Mouse (Mus musculus): ENCODE results near the gene Nedd4. TPM values are rescaled to one million over a fixed set of nuclear protein-coding genes. Genes with fewer than 3 reads are reported as not detected.

The Nedd4 gene
- polyA plus RNA-seq, 1 experiment from 2014 or later = 555 TPM

DNA sequence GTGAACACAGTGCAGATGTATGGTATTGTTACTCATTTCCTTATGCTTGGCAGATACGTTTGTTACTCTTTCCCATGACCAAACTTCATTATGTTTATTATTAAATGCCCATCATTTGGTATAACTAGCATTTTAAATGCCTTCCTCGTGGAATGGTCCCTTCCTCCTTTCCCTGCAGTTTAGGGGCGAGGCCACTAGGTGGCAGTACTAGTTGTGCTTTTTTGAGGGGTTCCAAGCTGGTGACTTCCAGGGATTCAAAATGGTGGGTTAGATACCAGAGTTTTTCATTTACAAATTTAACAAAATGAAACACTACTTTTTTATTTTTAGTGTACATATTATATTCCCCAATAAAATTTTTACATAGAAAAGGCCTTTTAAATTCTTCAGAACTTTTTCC lies 71.8 kb downstream of the Nedd4 start:
- peaks cover 71% of the 10 kb centered on the region for H3K36me3 ChIP-seq (ENCODE audit: control insufficient read depth, insufficient read depth, low read length)
- H3K27ac ChIP-seq (ENCODE audit: low read depth, low read length) = no peak overlapping the region
- no peak overlapping the region for H3K4me2 ChIP-seq
- H3K9ac ChIP-seq (ENCODE audit: low read depth, low read length) = no peak overlapping the region
- no peaks in the 10 kb centered on the region for H3K9me3 ChIP-seq (replicated peaks; ENCODE audit: control insufficient read depth, low read length)
- H3K27me3 ChIP-seq (ENCODE audit: control insufficient read depth, insufficient read depth, low read length) = no peaks in the 10 kb centered on the region
- H3K4me3 ChIP-seq (ENCODE audit: low read depth, low read length) = no peak overlapping the region
- no peak for ATAC-seq (replicated peaks; ENCODE audit: insufficient number of reproducible peaks, low FRiP score, low TSS enrichment)
- H3K4me1 ChIP-seq (ENCODE audit: control insufficient read depth, insufficient read depth, low read length) = no peaks in the 10 kb centered on the region
- 43% methylated on average over 3 of the region's 3 CpGs for WGBS (ENCODE audit: insufficient replicate concordance)

DNA sequence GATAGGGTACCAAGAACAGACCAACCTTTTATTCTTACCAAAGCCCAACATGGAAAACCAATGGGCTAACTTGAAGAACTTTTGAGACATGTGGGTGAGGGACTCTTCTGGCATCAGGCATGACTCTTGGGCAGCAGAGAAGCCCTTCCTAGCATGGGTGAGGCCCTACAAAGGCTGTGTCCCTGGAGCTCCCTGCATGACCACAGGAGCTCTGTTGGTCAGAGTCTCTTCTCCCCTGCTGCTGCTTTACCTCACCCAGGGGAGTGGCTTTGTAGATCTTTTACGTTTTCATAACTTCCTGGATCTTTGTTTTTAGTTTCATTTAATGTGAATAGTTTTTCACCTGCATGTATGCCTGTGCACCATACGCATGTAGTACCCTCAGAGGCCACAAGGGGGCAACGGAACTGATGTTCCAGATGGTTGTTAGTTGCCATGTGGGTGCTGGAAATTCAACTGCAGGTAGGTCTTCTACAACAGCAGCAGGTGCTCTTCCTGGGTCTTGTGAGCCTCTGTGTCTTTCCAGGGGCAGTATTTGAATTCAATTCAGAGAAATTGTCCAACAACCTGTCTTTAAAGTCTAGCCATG lies 73.8 kb downstream of the Nedd4 start:
- Histone ChIP-seq H3K4me2 (no peak overlapping the region), H3K4me3 (ENCODE audit: low read depth, low read length) (no peak overlapping the region), H3K36me3 (ENCODE audit: control insufficient read depth, insufficient read depth, low read length) (peaks cover 77% of the 10 kb centered on the region), H3K27me3 (ENCODE audit: control insufficient read depth, insufficient read depth, low read length) (no peaks in the 10 kb centered on the region), H3K4me1 (ENCODE audit: control insufficient read depth, insufficient read depth, low read length) (no peaks in the 10 kb centered on the region), H3K9me3 (replicated peaks; ENCODE audit: control insufficient read depth, low read length) (no peaks in the 10 kb centered on the region), H3K9ac (ENCODE audit: low read depth, low read length) (no peak overlapping the region), H3K27ac (ENCODE audit: low read depth, low read length) (no peak overlapping the region)
- 68% methylated on average over 3 of the region's 3 CpGs for WGBS (ENCODE audit: insufficient replicate concordance)
- ATAC-seq (replicated peaks; ENCODE audit: insufficient number of reproducible peaks, low FRiP score, low TSS enrichment) = no peak

DNA sequence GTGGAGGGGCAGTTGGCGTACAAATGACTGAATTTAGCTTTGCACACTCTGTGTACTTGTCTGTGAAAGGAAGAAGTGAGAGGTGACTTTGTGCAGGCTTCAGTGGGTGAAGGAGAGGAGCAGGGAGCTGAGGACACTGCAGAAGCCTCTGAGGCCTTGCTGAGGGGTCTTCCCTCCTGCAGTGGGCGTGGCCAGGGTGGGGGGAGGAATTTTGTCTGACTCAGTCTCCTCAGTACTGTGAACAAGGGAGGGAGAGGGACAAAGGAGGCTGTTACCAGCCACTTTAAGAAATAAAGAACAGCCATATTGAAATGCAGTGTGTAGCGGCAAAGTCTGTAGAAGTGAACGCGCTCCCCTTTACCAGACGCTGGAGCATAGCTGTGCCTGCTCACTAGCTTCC lies 79.1 kb downstream of the Nedd4 start:
- H3K9ac ChIP-seq (ENCODE audit: low read depth, low read length) = no peak overlapping the region
- H3K36me3 ChIP-seq (ENCODE audit: control insufficient read depth, insufficient read depth, low read length) = peaks cover 87% of the 10 kb centered on the region
- no peak overlapping the region for H3K4me2 ChIP-seq
- WGBS (ENCODE audit: insufficient replicate concordance) = 93% methylated on average over 6 of the region's 6 CpGs
- no peak for ATAC-seq (replicated peaks; ENCODE audit: insufficient number of reproducible peaks, low FRiP score, low TSS enrichment)
- no peak overlapping the region for H3K27ac ChIP-seq (ENCODE audit: low read depth, low read length)
- no peaks in the 10 kb centered on the region for H3K27me3 ChIP-seq (ENCODE audit: control insufficient read depth, insufficient read depth, low read length)
- no peak overlapping the region for H3K4me3 ChIP-seq (ENCODE audit: low read depth, low read length)
- H3K4me1 ChIP-seq (ENCODE audit: control insufficient read depth, insufficient read depth, low read length) = no peaks in the 10 kb centered on the region
- H3K9me3 ChIP-seq (replicated peaks; ENCODE audit: control insufficient read depth, low read length) = no peaks in the 10 kb centered on the region

DNA sequence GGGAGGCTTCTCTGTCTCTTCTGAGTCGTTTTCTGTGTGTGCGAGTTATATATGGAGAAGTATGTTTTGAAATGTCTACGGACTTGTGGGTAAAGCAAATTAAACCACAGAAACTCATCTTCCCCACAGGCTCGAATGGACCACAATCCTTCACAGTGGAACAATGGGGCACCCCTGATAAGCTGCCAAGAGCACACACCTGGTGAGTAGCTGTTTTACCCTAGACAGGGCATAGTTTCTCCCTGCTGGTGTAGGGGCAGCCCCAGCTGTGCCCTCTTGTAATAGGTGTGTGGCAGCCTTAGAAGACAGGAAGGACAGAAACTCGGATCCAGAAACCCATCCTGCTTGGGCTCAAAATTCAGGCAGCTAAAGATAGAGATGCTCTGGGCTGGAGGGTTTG lies 84.1 kb downstream of the Nedd4 start:
- H3K36me3 ChIP-seq (ENCODE audit: control insufficient read depth, insufficient read depth, low read length) = peaks cover 61% of the 10 kb centered on the region

DNA sequence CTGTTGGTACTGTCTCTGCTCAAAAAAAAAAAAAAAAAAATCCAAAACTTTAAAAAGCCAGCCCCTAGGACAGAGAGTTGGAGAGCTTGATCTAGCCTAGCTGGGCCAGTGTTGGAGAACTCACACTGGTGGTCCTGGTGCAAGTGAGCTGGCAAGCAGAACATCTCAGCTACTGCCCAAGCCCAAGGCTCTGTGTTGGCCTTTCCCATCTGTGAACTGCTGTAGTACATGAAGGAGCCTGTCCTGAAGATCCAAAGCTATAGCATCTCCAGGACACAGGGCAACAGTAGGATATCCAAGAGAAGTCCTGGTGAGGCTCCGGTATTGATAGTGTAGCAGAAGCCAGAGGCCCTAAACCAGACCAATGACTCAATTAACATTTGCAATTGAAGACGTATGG lies 88.1 kb downstream of the Nedd4 start:
- Histone ChIP-seq H3K4me1 (ENCODE audit: control insufficient read depth, insufficient read depth, low read length) (0 out of 2 replicates have a peak, but pooled peaks cover 2% of the 10 kb centered on the region), H3K9me3 (replicated peaks; ENCODE audit: control insufficient read depth, low read length) (no peaks in the 10 kb centered on the region), H3K9ac (ENCODE audit: low read depth, low read length) (no peak overlapping the region), H3K4me3 (ENCODE audit: low read depth, low read length) (no peak overlapping the region), H3K36me3 (ENCODE audit: control insufficient read depth, insufficient read depth, low read length) (peaks cover 26% of the 10 kb centered on the region), H3K4me2 (no peak overlapping the region), H3K27me3 (ENCODE audit: control insufficient read depth, insufficient read depth, low read length) (no peaks in the 10 kb centered on the region), H3K27ac (ENCODE audit: low read depth, low read length) (no peak overlapping the region; the same call in 1 of the 2 replicates)
- no peak for ATAC-seq (replicated peaks; ENCODE audit: insufficient number of reproducible peaks, low FRiP score, low TSS enrichment)
- 66% methylated on average over 2 of the region's 2 CpGs for WGBS (ENCODE audit: insufficient replicate concordance)

More for the DNA sequence above, 84.1 kb downstream of the Nedd4 start:
- Histone ChIP-seq H3K27me3 (ENCODE audit: control insufficient read depth, insufficient read depth, low read length) (no peaks in the 10 kb centered on the region), H3K4me3 (ENCODE audit: low read depth, low read length) (no peak overlapping the region), H3K9ac (ENCODE audit: low read depth, low read length) (no peak overlapping the region), H3K4me1 (ENCODE audit: control insufficient read depth, insufficient read depth, low read length) (no peaks in the 10 kb centered on the region), H3K27ac (ENCODE audit: low read depth, low read length) (no peak overlapping the region), H3K4me2 (no peak overlapping the region), H3K9me3 (replicated peaks; ENCODE audit: control insufficient read depth, low read length) (no peaks in the 10 kb centered on the region)
- ATAC-seq (replicated peaks; ENCODE audit: insufficient number of reproducible peaks, low FRiP score, low TSS enrichment) = no peak
- 83% methylated on average over 5 of the region's 5 CpGs for WGBS (ENCODE audit: insufficient replicate concordance)

DNA sequence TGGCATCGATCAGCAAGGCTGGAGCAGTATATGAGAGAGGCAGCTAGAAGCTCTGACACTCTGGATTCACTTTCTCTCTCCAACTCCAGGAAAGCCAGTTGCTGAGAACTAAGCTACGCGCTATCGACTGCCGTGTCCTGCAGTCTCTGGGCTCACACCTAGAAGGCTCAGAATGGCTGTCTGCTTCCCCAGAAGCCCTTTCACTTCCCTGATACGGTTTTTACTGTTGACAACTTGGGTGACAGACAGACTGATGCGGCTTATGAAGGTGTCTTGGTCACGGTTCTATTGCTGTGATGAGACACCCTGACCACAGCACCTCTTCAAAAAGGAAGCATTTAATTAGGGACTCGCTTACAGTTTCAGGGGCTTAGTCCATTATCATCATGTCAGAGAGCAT lies 90.5 kb downstream of the Nedd4 start:
- Histone ChIP-seq H3K27ac (ENCODE audit: low read depth, low read length) (no peak overlapping the region), H3K9me3 (replicated peaks; ENCODE audit: control insufficient read depth, low read length) (no peaks in the 10 kb centered on the region), H3K27me3 (ENCODE audit: control insufficient read depth, insufficient read depth, low read length) (no peaks in the 10 kb centered on the region), H3K36me3 (ENCODE audit: control insufficient read depth, insufficient read depth, low read length) (peaks cover 9% of the 10 kb centered on the region), H3K9ac (ENCODE audit: low read depth, low read length) (no peak overlapping the region; the same call in 1 of the 2 replicates), H3K4me3 (ENCODE audit: low read depth, low read length) (no peak overlapping the region), H3K4me2 (no peak overlapping the region), H3K4me1 (ENCODE audit: control insufficient read depth, insufficient read depth, low read length) (0 out of 2 replicates have a peak, but pooled peaks cover 2% of the 10 kb centered on the region)
- WGBS (ENCODE audit: insufficient replicate concordance) = 47% methylated on average over 9 of the region's 9 CpGs
- ATAC-seq (replicated peaks; ENCODE audit: insufficient number of reproducible peaks, low FRiP score, low TSS enrichment) = no peak

DNA sequence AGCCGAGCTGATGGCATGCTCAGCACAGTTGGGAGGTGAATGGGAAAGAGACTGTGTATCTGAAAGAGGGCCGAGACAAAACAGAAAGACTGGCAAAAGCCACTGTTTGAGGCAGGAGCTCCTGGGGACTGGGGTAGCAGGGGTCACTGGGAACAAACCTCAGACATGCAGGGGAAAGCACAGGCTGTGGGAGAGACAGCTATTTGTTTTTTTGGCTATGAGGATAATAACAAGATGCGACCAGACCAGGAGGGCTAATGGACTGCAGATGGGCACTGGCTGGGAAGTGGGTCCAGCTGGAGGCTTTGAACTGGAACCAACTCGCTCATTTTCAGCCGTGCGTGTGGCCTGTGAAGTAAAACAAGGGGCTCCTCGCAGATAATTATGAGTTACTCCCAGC lies 91.6 kb downstream of the Nedd4 start:
- WGBS (ENCODE audit: insufficient replicate concordance) = 27% methylated on average over 7 of the region's 7 CpGs
- Histone ChIP-seq H3K27me3 (ENCODE audit: control insufficient read depth, insufficient read depth, low read length) (no peaks in the 10 kb centered on the region), H3K9ac (ENCODE audit: low read depth, low read length) (no peak overlapping the region), H3K36me3 (ENCODE audit: control insufficient read depth, insufficient read depth, low read length) (peaks cover 3% of the 10 kb centered on the region), H3K4me1 (ENCODE audit: control insufficient read depth, insufficient read depth, low read length) (peaks cover 5% of the 10 kb centered on the region; the same call in 1 of the 2 replicates), H3K9me3 (replicated peaks; ENCODE audit: control insufficient read depth, low read length) (no peaks in the 10 kb centered on the region), H3K4me2 (no peak overlapping the region), H3K4me3 (ENCODE audit: low read depth, low read length) (no peak overlapping the region), H3K27ac (ENCODE audit: low read depth, low read length) (no peak overlapping the region)
- ATAC-seq (replicated peaks; ENCODE audit: insufficient number of reproducible peaks, low FRiP score, low TSS enrichment) = no peak

DNA sequence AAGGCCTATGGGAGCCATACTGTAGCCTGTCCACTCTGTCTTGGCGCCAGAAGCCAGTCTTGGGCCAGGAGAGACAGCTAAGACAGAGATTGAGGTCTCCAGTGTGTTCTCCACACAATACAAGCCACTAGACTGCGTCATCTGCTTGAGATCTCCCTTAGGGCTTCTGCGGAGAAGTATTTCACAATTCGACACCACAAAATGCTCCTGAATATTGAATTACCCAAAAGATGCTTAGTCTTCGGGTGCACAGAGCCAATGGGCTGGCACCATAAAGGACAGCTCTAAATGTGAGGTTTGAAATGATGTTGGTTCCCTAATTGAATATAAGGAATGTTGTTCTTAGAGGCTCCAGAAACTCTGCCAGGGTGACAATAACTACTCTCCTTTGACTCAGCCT lies 95.0 kb downstream of the Nedd4 start:
- H3K27me3 ChIP-seq (ENCODE audit: control insufficient read depth, insufficient read depth, low read length) = no peaks in the 10 kb centered on the region
- peaks cover 7% of the 10 kb centered on the region; the same call in 1 of the 2 replicates for H3K4me1 ChIP-seq (ENCODE audit: control insufficient read depth, insufficient read depth, low read length)
- H3K9ac ChIP-seq (ENCODE audit: low read depth, low read length) = no peak overlapping the region
- no peaks in the 10 kb centered on the region for H3K9me3 ChIP-seq (replicated peaks; ENCODE audit: control insufficient read depth, low read length)
- no peak for ATAC-seq (replicated peaks; ENCODE audit: insufficient number of reproducible peaks, low FRiP score, low TSS enrichment)
- H3K36me3 ChIP-seq (ENCODE audit: control insufficient read depth, insufficient read depth, low read length) = no peaks in the 10 kb centered on the region
- no peak overlapping the region for H3K27ac ChIP-seq (ENCODE audit: low read depth, low read length)
- 79% methylated on average over 5 of the region's 5 CpGs for WGBS (ENCODE audit: insufficient replicate concordance)
- no peak overlapping the region for H3K4me2 ChIP-seq
- H3K4me3 ChIP-seq (ENCODE audit: low read depth, low read length) = no peak overlapping the region

DNA sequence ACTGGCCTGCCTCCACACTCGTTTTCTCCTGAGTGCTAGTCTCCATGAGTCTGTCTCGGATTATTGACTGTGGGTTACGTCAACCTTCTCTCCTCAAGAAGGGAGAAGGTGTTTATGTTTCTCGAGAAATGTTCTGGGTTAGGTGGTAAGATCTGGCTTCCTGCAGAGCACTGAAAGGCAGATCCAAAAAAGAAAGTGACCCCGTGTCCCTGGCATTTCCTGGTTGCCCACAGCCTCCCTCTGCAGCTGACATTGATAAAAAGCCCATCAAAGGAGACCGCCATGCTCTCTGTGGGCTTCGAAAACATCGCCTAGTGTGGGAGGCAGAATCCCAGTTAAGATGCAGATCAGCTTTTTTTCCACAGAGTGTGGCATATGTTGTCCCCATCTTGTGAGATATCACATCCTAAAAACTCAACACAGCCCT lies 96.6 kb downstream of the Nedd4 start:
- Histone ChIP-seq H3K27ac (ENCODE audit: low read depth, low read length) (no peak overlapping the region), H3K36me3 (ENCODE audit: control insufficient read depth, insufficient read depth, low read length) (no peaks in the 10 kb centered on the region)
- 29% methylated on average over 8 of the region's 8 CpGs for WGBS (ENCODE audit: insufficient replicate concordance)

More for the DNA sequence above, 96.6 kb downstream of the Nedd4 start:
- no peak for ATAC-seq (replicated peaks; ENCODE audit: insufficient number of reproducible peaks, low FRiP score, low TSS enrichment)
- Histone ChIP-seq H3K4me3 (ENCODE audit: low read depth, low read length) (no peak overlapping the region), H3K4me1 (ENCODE audit: control insufficient read depth, insufficient read depth, low read length) (peaks cover 19% of the 10 kb centered on the region), H3K4me2 (no peak overlapping the region), H3K9ac (ENCODE audit: low read depth, low read length) (no peak overlapping the region), H3K27me3 (ENCODE audit: control insufficient read depth, insufficient read depth, low read length) (no peaks in the 10 kb centered on the region), H3K9me3 (replicated peaks; ENCODE audit: control insufficient read depth, low read length) (no peaks in the 10 kb centered on the region)

Measured in heart, embryonic 11.5 days (tissue).